Mouse (Mus musculus): ENCODE data around the gene Cd248. TPM values are rescaled to one million over a fixed set of nuclear protein-coding genes. Genes with fewer than 3 reads are reported as not detected.

The Cd248 gene
- polyA plus RNA-seq, 1 experiment from 2014 or later: 15.2 TPM

GRCm38 (mm10) chr19:5040862-5041523, 26.9 kb upstream of the Cd248 start, which contains the start of gene Brms1:
Gene Brms1, plus strand, starts transcription at chr19:5041354.
- Histone ChIP-seq H3K36me3 (peaks cover 20% of the 10 kb centered on the region), H3K9ac (replicated peaks) (peak within 1 kb of the TSS; percentile 94), H3K27ac (peak within 1 kb of the TSS; percentile 77), H3K4me1 (replicated peaks) (peaks cover 36% of the 10 kb centered on the region), H3K27me3 (no peaks in the 10 kb centered on the region), H3K4me3 (replicated peaks) (peak within 1 kb of the TSS; percentile 81), H3K4me2 (replicated peaks) (peak within 1 kb of the TSS; percentile 98), H3K9me3 (no peaks in the 10 kb centered on the region)
- WGBS: 7% methylated on average over 40 of the region's 40 CpGs
- ATAC-seq: peak; percentile 79

DNA sequence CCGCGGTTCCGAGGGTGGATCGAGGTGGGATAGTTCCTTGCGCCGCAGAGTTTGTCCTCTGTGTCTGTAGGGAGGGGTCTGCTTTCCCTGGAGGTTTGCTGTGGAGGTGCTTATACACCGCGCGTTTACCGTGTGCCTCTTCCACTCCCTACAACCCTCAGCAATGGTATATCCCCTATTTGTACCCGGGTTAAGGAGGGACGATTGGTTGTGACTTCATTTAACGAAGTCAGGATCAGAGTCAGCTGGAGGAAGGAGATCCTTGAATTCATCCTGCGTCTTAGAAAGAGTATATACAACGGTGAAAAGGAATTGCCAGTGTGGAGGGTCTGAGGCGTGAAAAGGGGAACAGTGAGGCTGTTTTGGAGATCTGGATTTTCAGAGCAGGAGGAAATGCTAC, 26.3 kb upstream of the Cd248 start:
- ATAC-seq: no peak; the same call in 1 of the 2 replicates
- 2% methylated on average over 16 of the region's 16 CpGs for WGBS
- peak overlapping the region; percentile 98 for H3K4me2 ChIP-seq (replicated peaks)
- no peaks in the 10 kb centered on the region for H3K27me3 ChIP-seq
- H3K9me3 ChIP-seq: no peaks in the 10 kb centered on the region
- 0 out of 2 replicates have a peak overlapping the region, but pooled peaks have one; percentile 27 for H3K27ac ChIP-seq
- peaks cover 25% of the 10 kb centered on the region for H3K36me3 ChIP-seq
- H3K4me3 ChIP-seq (replicated peaks): peak overlapping the region; percentile 81
- H3K4me1 ChIP-seq (replicated peaks): peaks cover 36% of the 10 kb centered on the region
- H3K9ac ChIP-seq (replicated peaks): peak overlapping the region; percentile 94

- H3K27me3 ChIP-seq: peaks cover 10% of the 10 kb centered on the region
- H3K4me2 ChIP-seq (replicated peaks): no peak overlapping the region
- no peaks in the 10 kb centered on the region for H3K9me3 ChIP-seq
- no peak overlapping the region for H3K27ac ChIP-seq
- H3K4me3 ChIP-seq (replicated peaks): no peak overlapping the region
- WGBS: 82% methylated on average over 4 of the region's 4 CpGs
- peaks cover 31% of the 10 kb centered on the region for H3K4me1 ChIP-seq (replicated peaks)
- peaks cover 59% of the 10 kb centered on the region for H3K36me3 ChIP-seq
- no peak overlapping the region; the same call in 1 of the 2 replicates for H3K9ac ChIP-seq (replicated peaks)
- no peak for ATAC-seq
These were observed 22.3 kb upstream of the Cd248 start for GRCm38 (mm10) chr19:5045531-5045930.

- Histone ChIP-seq H3K4me2 (replicated peaks) (no peak overlapping the region), H3K4me3 (replicated peaks) (no peak overlapping the region), H3K9ac (replicated peaks) (no peak overlapping the region; the same call in 1 of the 2 replicates), H3K27ac (no peak overlapping the region), H3K9me3 (no peaks in the 10 kb centered on the region), H3K27me3 (peaks cover 39% of the 10 kb centered on the region), H3K36me3 (peaks cover 48% of the 10 kb centered on the region), H3K4me1 (replicated peaks) (peaks cover 25% of the 10 kb centered on the region)
- WGBS: 85% methylated on average over 14 of the region's 14 CpGs
- no peak for ATAC-seq
These were observed 19.5 kb upstream of the Cd248 start for GRCm38 (mm10) chr19:5048138-5049056.

DNA sequence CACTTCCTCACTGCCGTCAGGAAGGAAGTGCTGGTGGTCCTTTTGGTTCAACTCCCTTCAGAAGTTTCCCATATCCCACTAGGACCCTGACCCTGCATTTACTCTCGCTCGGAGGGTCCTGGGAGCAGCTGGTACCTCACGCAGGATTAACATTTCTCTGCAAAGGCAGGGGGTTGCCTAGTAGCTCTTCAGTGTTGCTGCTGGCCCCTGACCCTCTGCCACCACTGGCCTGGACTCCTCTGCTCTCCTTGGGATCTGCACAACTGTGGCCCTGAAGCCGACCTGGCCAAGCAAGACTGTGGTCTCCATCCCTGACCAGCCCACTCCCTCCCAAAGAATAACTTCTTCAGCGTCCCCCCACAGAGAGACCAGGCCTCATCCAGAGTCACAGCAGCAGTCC, 18.6 kb upstream of the Cd248 start:
- H3K4me3 ChIP-seq (replicated peaks): no peak overlapping the region
- H3K9ac ChIP-seq (replicated peaks): peak overlapping the region; percentile 39; the same call in 1 of the 2 replicates
- WGBS: 46% methylated on average over 6 of the region's 6 CpGs
- no peak overlapping the region for H3K4me2 ChIP-seq (replicated peaks)
- no peaks in the 10 kb centered on the region for H3K9me3 ChIP-seq
- peaks cover 43% of the 10 kb centered on the region for H3K36me3 ChIP-seq
- peaks cover 25% of the 10 kb centered on the region for H3K4me1 ChIP-seq (replicated peaks)
- H3K27ac ChIP-seq: no peak overlapping the region
- peaks cover 47% of the 10 kb centered on the region for H3K27me3 ChIP-seq
- ATAC-seq: no peak

DNA sequence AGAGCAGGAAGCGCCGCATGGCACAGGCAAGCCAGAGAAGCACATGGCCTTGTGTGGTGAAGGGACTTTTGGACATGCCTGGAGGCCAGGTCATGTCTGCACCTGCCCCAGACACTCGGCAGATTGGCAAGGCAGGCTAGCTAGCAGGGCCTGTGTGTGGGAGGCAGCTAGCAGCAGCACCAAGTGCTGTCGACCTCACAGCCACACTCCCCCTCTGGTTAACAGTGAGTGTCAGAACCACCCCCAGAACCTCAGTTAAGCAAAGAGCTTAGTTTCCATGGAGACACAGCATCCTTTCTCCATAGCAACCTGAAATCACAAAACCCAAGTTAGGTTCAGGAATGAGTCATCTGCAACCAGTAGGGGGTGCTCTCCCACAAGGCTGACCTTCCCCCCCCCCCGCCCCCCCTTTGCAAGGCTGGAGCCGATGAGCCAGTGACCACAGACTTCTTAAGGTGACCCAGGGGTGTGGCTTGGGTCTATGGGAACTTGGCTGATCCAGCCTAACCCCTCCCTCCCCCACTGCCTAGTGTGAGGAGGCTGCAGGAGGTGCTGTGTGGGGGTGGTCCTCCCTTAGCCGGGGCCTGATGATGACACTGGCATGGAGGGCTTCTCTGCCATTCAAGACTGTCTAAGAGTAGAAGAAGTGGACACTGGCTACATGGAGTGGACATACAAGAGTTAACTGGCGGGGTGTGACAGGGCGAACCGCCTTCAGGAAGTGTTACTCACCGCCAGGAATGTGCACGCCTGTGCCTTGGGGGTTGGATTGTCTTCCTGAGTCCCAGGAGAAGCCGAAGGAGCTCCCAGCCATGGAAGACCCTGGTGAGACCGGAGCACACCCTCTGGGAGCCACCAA, 17.6 kb upstream of the Cd248 start, which contains the start of gene Rin1:
Gene Rin1 (plus strand): TSS at position 435 of the 859 bp plus-strand sequence.
- peak within 1 kb of the TSS; percentile 39; the same call in 1 of the 2 replicates for H3K9ac ChIP-seq (replicated peaks)
- no peaks in the 10 kb centered on the region for H3K9me3 ChIP-seq
- no peak within 1 kb of the TSS; the same call in 1 of the 2 replicates for H3K4me2 ChIP-seq (replicated peaks)
- no peak within 1 kb of the TSS for H3K27ac ChIP-seq
- ATAC-seq: peak; percentile 53
- WGBS: 13% methylated on average over 14 of the region's 14 CpGs
- H3K27me3 ChIP-seq: peaks cover 56% of the 10 kb centered on the region
- peaks cover 25% of the 10 kb centered on the region for H3K4me1 ChIP-seq (replicated peaks)
- H3K36me3 ChIP-seq: peaks cover 43% of the 10 kb centered on the region
- no peak within 1 kb of the TSS for H3K4me3 ChIP-seq (replicated peaks)

DNA sequence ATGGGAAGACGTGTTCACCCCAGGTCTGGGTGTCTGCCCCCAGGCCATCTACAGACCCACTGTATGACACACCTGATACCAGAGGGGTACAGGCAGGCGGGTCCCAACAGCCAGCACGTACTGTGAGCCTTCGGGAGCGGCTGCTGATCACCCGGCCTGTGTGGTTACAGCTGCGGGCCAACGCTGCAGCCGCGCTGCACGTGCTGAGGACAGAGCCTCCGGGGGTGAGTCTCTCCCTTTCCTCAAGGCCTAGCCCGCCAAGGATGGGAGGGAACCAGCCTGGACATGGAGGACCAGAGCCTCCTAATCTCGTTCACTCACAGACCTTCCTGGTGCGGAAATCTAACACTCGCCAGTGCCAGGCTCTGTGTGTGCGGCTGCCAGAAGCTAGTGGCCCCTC, 16.8 kb upstream of the Cd248 start:
- no peaks in the 10 kb centered on the region for H3K9me3 ChIP-seq
- peaks cover 25% of the 10 kb centered on the region for H3K4me1 ChIP-seq (replicated peaks)
- peaks cover 61% of the 10 kb centered on the region for H3K27me3 ChIP-seq
- no peak overlapping the region; the same call in 1 of the 2 replicates for H3K4me2 ChIP-seq (replicated peaks)
- WGBS: 7% methylated on average over 17 of the region's 17 CpGs
- no peak for ATAC-seq
- H3K27ac ChIP-seq: no peak overlapping the region
- H3K4me3 ChIP-seq (replicated peaks): no peak overlapping the region
- peaks cover 39% of the 10 kb centered on the region for H3K36me3 ChIP-seq
- H3K9ac ChIP-seq (replicated peaks): peak overlapping the region; percentile 33; the same call in 1 of the 2 replicates

DNA sequence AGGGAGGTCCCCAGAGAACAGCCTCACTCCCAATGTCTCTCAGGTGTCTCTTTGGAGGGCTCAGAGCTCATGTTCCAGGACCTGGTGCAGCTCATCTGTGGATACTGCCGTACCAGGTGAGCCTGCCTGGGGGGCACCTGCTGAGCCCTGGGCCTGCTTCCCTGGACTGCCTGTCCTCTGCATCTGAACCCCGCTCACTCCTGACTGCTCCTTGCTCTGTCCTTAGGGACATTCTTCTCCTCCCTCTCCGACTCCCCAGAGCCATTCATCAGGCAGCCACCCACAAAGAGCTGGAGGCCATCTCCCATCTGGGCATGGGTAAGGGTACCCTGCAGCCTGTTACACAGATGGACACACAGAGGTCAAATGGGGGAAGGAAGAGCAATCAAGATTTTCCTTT, 16.4 kb upstream of the Cd248 start:
- Histone ChIP-seq H3K36me3 (peaks cover 35% of the 10 kb centered on the region), H3K4me2 (replicated peaks) (no peak overlapping the region; the same call in 1 of the 2 replicates), H3K9me3 (no peaks in the 10 kb centered on the region), H3K27me3 (peaks cover 61% of the 10 kb centered on the region), H3K4me3 (replicated peaks) (no peak overlapping the region), H3K9ac (replicated peaks) (0 out of 2 replicates have a peak overlapping the region, but pooled peaks have one; percentile 33), H3K27ac (no peak overlapping the region), H3K4me1 (replicated peaks) (peaks cover 30% of the 10 kb centered on the region)
- no peak for ATAC-seq
- WGBS: 49% methylated on average over 3 of the region's 3 CpGs

DNA sequence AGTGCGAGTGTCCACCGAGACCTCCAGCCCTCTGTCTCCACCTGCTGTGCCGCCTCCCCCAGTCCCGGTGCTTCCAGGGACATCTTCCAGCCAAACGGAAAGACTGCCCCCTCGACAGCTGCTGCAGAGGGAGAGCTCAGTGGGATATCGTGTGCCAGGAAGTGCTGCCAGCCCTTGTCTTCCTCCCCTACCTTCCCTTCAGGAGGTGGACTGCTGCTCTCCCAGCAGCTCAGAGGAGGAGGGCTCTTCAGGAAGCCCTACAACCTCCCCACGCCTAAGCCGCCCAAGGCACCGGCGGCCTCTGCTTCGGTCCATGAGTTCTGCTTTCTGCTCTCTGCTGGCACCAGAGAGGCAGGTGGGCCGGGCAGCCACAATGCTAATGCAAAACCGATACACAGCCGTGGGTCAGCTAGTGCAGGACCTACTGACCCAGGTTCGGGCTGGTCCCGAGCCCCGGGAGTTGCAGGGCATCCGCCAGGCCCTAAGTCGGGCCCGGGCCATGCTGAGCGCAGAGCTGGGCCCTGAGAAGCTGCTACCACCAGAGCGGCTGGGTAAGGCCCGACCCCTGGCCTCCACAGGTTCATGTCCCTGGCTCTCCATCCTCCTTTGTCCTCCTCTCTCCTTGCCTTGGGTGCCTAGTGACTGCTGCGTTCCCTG, 15.6 kb upstream of the Cd248 start:
- Histone ChIP-seq H3K36me3 (peaks cover 27% of the 10 kb centered on the region), H3K27me3 (peaks cover 61% of the 10 kb centered on the region), H3K9me3 (no peaks in the 10 kb centered on the region), H3K27ac (no peak overlapping the region), H3K4me3 (replicated peaks) (no peak overlapping the region), H3K9ac (replicated peaks) (no peak overlapping the region), H3K4me2 (replicated peaks) (no peak overlapping the region), H3K4me1 (replicated peaks) (peaks cover 30% of the 10 kb centered on the region)
- WGBS: 33% methylated on average over 25 of the region's 25 CpGs
- no peak for ATAC-seq

DNA sequence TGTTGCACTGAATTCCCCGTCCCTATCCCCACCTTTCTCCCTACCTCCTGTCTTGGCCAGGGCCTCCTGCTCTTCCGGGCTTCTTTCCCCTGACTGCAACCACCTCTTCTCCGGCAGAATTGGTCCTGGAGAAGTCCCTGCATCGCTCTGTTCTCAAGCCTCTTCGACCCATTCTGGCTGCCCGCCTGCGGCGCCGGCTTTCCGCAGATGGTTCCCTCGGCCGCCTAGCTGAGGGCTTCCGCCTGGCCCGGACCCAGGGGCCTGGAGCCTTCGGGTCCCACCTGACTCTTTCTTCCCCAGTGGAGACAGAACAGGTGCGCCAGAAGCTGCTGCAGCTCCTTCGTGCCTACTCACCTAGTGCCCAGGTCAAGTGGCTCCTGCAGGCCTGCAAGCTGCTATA, 15.0 kb upstream of the Cd248 start:
- ATAC-seq: no peak
- Histone ChIP-seq H3K27me3 (peaks cover 61% of the 10 kb centered on the region), H3K36me3 (peaks cover 21% of the 10 kb centered on the region), H3K4me3 (replicated peaks) (no peak overlapping the region), H3K4me1 (replicated peaks) (peaks cover 30% of the 10 kb centered on the region), H3K4me2 (replicated peaks) (no peak overlapping the region), H3K9ac (replicated peaks) (no peak overlapping the region), H3K9me3 (no peaks in the 10 kb centered on the region), H3K27ac (no peak overlapping the region)
- WGBS: 55% methylated on average over 17 of the region's 17 CpGs

- no peak overlapping the region for H3K9ac ChIP-seq (replicated peaks)
- H3K36me3 ChIP-seq: peaks cover 11% of the 10 kb centered on the region
- 19% methylated on average over 9 of the region's 9 CpGs for WGBS
- H3K27ac ChIP-seq: no peak overlapping the region
- H3K27me3 ChIP-seq: peaks cover 61% of the 10 kb centered on the region
- no peak overlapping the region for H3K4me3 ChIP-seq (replicated peaks)
- no peaks in the 10 kb centered on the region for H3K9me3 ChIP-seq
- no peak for ATAC-seq
- no peak overlapping the region for H3K4me2 ChIP-seq (replicated peaks)
- H3K4me1 ChIP-seq (replicated peaks): peaks cover 35% of the 10 kb centered on the region
These were observed 14.0 kb upstream of the Cd248 start for GRCm38 (mm10) chr19:5053909-5054308.
